Mouse (Mus musculus) regulatory T cell (primary cell): Measurements from ENCODE around the gene Akr1b8.
"Not testable (repeated sequence)": the region's sequence is repeated elsewhere in the genome, so short reads cannot be mapped to it uniquely, and the experiment has no call there.

ENCODE experiments used
- in situ Hi-C: fragments of 300-600 bp; cut with MboI, MseI; formaldehyde crosslinking; loops from one replicate; pipeline ENCODE4 v1.15.1; 2025; ENCODE audit warnings: high pct_unique_total_duplicates

Akr1b8 gene

DNA sequence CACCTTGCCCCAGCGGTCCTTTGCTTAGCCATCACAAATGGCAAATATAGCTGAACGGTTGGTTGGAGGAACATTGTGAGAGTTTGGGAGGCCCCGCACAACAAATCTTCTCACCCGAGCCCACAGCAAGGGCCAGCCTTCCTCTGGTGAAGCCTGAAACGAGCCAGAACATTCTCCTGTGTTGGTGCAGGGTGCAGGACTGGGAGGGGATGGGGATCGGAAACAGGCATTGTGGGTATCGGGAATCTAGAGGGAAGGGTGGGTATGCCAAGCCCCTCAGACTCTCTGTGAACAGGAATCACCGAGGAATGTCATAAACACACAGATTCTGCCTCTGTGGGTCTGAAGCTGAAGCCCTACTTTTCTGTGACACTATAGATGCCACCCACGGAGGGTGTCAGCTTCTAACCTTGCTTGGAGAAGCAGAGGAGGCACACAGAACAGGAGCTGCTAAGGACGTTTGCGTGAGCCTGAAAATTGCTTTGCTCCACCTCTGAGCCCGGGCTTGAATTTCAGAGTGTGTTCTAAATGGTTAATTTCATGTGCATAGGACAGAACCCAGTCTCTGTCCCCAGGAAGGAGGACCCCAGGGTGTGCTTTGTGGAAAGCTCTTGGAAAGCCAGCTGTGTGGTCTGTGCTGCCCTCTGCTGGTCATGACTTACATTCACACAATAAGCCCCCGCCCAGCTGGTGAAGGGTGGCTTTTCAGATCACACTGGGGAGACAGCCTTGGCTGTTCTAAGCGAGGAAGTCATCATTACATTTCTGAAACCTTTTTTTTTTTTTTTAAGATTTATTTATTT, 7.6 kb upstream of the Akr1b8 start:
- in situ Hi-C loops, result loop anchor here (10.0 kb wide), 1 partner anchor 51 kb away; no protein-coding TSS in a partner anchor

DNA sequence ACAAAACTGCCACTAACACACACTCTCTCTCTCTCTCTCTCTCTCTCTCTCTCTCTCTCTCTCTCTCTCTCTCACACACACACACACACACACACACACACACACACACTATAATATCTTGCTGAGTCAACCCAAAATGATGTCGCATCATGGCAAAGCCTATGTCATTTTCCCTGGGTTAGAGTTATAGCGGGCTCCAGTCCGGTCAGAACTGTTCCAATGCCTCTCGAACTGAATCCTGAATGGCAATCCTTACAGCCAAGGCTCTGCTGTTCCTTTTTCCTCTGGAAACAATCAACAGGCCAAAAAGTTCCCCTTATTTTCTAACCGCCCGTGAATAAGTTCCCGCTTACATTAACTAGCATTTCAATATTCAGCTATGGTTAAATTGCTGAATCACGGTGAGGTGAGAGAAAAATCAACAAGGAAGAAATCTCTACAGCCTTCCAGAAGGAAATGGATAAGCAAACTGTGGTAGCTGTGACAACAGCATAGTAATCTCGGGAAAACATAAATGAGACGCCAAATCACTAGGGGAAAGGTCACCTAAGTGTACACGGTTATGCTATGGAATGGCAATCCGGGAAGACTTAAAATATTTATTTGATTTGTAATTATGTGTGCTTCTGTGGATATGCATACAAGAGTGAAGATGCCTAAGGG, 3.8 kb upstream of the Akr1b8 start:
- in situ Hi-C loops, result no loop called here

DNA sequence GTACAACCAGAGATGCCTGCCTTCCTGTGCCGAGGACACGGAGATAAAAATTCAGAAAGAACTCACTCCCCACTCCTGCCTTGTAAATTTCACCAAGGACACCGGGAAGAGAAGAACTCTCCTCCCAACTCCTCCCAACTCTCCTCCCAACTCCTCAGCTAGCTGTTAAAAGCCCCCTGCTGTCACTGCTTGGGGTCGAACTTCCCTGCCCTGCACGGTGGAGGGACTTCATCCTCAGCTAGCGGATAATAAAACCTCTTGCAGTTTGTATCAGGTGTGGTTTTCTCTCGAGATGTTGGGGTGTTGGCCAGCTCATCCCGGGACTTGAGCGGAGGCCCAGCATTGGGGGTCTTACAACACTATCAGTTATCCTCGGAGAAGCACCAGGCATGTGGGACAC, 2.4 kb upstream of the Akr1b8 start:
- in situ Hi-C loops, result not testable (repeated sequence)

DNA sequence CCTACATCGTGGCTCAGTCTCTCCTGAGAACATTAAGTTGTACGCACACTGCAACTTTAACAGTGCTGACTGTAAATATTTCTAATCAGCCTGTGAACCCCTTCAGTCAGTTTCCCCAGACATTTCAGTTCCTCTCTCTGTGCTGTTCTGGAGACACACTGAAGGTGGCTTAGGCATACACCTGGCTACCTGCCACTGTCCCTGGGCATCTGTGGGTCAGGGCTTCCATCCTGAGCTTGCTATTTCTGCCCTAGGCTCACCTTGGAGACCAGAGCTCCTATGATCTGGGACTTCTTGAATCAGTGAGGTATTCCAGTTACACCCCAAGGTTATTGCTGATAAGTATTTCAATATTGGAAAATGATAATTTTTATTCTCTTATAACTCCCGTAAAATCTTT, 1.5 kb upstream of the Akr1b8 start:
- in situ Hi-C loops, result no loop called here

DNA sequence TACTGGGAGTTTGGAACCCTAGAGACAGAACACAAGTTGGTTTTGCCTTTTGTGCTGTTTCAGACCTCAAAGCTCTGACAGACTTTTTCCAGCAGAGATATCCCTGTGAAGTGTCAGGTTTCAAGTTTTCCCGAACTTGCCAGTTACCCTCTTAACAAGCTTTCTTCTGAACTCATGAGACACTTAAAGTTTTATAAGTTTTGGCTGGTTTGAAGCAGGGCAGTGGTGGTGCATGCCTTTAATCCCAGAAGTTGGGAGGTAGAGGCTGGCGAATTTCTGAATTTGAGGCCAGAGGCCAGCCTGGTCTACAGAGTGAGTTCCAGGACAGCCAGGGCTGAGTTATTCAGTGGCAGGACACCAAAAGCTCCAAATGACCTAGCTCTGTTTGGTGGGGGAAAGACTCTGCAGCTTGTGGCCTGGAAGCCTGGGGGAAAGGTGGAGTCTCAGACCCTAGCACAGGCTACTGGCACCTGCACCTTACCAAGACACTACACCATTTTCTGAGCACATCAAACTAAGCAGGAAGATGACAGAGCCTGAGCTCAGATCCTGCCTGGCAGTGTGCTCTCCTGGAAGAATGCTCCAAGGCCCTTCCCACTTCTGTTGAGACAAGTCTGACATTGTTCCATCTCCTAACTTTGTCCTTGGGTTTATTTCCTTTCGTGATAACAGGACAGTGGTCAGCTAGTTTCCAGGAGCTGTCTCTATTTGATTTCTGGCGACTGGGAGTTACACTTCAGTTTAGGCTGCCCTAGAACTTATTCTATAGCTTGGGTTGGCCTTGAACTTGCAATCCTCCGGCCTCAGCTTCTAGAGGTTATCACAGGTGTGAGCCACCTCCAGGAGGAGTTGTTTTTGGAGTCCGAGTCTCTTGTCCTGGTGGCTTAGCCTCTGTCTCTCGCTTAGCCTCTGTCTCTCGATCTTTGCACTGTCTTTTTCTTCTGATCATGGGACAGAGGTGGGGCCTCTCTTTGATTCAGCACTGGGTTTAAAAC, 732 bp downstream of the Akr1b8 start:
- in situ Hi-C loops, result no loop called here

DNA sequence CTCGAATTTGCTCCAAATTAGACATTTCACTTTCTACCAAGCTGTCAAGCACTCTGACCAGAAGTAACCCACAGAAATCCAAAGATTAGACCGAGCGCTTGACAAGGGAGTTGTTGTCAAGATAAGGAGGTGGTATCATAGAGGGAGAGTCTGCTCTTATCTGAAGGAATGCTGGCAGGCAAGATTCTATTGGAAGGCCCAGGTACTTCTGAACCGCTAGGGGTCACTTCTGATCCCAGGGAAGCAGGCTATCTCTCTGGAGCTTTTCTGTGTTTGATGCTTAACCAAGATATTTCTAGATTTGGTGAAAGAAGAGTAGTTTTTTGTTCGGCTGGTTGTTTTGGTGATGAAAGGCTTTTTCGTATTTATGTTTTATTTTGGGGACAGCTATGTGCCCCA, 1.4 kb downstream of the Akr1b8 start:
- in situ Hi-C loops, result no loop called here

DNA sequence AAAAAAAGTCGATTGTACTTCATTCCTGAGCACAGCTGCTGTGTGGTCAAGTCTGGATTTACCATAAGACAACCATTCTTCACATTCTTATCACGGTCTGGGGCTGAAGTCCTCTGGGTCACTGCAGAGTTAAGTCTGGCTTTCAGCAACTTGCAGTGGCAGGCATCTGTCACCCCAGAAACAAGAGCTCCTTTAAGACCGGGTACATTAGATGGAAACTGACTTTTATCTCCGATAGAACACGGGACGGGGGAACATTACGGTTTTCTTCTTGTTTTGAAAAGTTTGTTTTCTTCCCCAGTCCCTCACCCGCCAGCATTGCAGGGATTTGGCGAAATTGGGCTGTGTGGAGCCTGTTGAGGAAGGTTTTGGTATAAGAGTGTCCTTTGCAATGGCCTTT, 1.9 kb downstream of the Akr1b8 start:
- in situ Hi-C loops, result no loop called here

DNA sequence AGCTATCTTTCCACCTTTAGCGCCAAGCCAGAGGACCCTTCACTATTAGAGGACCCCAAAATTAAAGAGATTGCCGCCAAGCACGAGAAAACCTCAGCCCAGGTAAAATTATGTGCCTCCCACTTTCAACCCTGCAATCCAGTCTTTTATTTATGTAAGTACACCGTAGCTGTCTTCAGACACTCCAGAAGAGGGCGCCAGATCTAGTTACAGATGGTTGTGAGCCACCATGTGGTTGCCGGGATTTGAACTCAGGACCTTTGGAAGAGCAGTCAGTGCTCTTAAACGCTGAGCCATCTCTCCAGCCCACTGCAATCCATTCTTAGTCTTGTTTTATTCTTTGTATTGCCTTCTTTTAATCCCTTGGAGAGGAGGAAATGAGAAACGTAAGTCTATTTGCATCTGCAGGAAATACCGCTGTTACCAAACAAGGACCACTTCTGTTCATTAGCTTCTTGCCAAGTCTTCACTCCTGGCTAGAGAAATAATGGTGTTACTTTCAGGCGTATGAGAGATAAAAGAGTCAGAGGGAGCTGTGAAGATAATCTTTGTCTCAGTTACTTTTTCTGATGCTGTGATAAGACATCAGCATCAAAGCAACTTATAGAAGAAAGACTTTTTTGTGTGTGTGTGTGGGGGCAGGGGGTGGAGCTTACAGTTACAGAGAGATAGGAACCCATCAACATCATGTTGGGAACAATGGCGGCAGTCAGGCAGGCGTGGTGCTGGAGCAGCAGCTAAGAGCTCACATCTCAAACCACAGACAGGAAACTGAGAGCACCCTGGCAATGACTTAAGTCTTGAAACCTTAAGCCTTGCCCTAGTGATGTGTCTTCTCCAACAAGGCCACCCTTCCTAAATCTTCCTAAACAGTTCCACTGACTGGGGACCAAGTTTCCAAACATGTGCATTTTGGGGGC, 10.6 kb downstream of the Akr1b8 start:
- in situ Hi-C loops, result no loop called here

DNA sequence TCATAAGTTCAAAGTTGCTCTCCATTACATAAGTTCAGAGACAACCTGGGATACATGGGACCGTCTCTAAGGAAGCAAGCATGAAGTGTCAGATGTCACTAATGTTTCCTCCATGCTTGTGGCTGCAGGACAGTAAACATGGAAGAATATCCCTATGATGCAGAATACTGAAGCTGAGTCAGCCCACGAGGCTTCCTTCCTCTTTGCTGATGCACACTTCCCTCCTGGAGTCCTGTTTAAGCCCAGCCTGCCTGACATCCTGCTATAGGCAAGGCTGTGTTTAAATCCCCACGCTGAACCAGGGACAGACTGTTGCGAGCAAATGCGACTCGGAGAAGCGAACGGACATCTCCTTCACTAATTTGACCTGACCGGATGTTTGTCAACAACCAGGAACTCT, 14.1 kb downstream of the Akr1b8 start:
- in situ Hi-C loops, result no loop called here

DNA sequence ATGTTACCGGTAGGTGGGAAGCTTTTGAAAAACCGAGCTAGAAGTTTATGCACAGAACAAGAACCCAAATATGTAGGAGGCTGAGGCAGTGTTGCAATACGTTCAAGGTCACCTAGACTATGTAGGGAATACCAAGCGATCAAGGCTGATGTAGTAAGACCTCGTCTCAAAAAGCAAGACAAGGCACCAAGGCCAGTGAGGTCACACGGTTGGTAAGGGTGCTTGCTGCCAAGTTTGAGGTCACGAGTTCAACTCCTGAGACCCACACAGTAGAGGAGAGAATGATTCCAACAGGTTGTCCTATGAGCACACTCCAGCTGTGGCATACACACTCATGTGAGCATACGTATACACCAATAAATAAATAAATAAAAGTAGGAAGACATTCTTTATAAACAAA, 16.2 kb downstream of the Akr1b8 start:
- in situ Hi-C loops, result no loop called here

DNA sequence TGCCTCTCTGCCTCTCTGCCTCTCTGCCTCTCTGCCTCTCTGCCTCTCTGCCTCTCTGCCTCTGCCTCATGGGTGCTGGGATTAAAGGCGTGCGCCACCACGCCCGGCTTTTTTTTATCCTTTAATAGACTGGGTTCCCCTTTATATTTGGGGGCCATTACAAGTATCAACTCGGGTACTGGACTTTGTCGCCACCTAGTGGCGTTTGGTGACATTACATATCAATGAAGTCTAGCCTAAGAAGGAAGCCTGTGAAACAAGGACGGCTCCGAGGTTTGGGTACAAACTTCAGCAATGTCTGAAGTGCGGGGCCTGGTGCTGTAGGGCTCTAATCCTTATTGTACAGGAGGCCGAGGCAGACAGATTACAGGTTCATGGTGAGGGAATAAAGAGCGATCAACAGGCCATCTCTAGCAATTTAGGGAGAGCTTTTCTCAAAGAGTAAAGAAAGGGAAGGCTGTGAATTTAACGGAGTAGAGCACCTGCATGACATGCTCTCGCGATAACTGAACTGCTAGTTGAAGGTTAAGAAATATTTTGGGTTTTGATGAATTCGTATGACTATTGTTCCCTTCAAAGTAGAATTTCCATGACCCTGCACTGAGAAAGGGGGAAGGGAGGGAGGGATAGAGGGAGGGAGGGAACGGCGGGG, 17.9 kb downstream of the Akr1b8 start:
- in situ Hi-C loops, result no loop called here

DNA sequence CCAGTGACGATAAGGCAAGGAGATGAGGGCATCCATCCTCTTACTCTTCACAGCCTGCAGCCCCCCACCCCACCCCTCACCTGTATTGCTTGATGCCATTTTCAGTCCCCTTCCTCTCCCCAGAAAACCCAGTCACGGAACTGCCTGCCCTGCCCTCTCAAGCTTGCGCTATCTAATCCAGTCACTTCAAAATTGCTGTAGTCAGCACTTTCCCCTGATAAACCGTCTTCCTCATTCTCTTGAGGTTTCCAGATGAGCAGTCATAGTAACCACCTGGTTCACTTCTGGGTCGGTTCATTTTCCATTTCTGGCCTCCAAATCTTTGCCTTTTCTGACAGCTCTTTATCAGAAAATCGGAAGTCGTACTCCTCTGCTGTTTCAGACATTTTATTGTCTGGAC, 19.9 kb downstream of the Akr1b8 start:
- in situ Hi-C loops, result no loop called here

DNA sequence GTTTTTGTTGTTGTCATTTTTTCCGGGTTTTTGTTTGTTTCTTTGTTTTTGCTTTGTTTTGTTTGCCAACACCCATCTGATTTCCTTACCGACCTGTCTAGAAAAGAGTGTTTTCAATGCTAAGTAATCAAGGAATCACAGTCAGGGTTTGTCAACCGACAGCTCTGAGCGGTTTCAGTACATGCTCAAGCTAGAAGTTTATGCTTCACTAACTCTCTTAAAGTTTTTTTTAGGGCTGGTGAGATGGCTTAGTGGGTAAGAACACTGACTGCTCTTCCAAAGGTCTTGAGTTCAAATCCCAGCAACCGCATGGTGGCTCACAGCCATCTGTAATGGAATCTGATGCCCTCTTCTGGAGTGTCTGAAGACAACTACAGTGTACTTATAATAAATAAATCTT, 22.0 kb downstream of the Akr1b8 start:
- in situ Hi-C loops, result not testable (repeated sequence)

DNA sequence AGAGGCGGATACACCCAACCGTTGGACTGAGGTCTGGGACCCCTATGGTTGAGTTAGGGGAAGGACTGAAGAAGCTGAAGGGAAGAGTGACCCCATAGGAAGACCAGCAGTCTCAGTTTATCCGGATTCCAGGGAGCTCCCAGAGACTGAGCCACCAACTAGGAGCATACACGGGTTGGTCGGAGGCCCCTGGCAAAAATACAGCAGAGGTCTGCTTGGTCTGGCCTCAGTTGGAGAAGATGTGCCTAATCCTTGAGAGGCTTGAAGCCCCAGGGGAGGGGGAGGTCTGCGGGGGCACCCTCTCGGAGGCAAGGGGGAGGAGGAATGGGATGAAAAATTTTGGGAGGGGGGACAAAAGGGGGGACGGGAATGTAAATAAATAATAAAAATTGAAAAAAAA, 29.5 kb downstream of the Akr1b8 start:
- in situ Hi-C loops, result no loop called here

DNA sequence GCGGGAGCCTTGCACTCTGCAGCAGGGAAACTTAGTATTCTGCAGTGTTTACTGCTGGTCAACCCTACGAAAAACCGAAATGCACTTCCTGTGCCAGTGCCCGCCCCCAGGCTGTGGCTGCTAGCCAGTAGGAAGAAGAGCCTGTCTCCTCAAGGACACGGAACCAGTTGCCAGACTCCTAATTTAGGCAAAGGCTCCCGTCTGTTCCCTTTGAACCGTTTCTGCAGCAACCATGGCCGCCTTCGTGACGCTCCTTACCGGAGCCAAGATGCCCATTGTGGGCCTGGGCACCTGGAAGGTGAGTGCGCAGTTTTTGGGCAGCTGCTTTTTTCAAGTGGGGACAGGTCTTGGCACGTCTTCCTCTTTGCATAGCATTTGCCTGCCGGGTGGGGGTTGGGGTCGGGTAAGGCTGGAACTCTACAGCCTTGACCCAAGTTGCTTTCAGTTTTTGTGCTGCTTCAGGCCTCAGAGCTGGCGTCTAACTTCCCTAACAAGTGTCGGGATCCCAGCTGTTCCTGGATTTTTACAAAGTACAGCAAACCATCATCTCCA, 30.3 kb downstream of the Akr1b8 start, which contains the start of gene Akr1b10:
Akr1b10 (plus strand) TSS at position 109 of the 552 bp plus-strand sequence.
- in situ Hi-C loops, result no loop called here

DNA sequence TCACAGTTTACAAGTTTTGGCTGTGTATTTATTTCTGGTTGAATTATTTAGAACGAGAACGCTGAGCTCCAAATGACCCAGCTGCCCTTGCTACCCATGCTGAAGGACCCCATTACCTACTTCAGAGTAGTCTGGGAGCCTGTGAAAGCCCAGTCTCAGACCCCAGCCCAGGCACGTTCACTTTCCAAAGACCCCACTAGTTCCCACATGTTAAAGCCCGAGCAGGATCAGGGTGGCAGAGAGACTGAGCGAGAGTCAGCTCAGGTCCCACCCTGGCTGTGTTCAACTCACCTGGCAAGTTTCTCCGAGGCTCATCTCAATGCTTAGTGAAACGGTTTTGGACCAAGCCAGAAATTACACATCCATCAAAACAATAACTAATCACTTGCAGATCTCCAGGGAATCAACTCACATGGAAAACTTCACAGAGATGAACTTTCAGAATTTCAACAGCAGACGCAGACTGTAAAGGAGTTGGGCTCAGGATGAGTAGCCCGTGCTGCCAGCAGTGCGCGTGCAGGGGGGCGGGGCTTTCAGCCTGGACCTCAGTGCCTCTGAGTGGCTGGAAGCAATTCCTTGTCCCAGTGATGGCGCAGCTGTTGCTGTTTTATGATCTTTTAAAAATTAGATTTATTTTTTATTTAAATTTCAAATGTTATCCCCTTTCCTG, 30.9 kb downstream of the Akr1b8 start:
- in situ Hi-C loops, result no loop called here

DNA sequence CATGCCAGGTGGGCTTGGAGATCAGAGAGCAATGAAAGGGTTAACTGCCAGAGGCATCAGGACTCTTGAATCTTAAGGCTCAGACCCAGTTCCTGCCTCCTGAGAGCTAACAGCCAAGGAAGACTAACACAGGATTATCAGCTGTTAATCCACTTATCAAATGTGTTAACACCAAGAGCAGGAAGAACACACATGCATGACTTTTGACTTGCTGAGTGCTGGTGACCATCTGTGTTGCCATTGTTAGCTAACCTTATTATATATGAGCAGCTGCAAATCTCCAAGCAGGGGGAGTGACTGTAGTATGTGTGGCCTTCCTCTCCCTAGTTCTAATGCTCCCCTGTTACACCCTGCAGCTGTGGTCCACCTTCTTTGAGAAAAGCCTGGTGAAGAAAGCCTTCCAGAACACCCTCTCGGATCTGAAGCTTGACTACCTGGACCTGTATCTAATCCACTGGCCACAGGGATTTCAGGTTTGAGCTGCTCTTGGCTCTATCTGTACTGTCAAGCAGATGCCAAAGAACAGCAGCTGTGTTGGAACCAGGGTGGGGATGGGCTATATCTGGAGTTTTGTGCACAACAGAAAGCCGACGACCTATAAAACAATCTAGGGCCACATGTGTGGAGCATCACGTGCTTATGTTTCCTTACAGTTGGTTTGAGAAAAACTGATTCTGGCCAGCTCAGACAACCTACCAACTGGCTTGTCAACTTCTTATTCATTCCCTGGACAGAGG, 34.7 kb downstream of the Akr1b8 start:
- in situ Hi-C loops, result no loop called here

DNA sequence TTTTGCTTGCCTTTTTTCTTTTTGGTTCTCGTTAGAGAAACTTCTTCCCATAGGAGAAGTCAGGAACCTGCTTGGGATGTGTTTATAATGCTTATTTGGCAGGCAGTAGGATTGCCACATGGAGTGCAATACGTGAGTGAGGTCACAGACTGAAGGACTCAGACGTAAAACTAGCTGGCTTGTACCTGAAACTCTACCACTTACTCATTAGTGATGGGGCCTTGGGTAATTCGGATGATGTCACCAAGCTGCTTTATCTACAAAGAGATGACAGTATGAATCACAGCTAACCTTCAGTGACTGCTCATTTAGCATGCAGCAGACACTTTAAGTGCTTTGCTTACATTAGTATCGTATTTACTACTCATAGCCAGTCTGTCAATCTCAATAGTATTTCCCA, 42.0 kb downstream of the Akr1b8 start:
- in situ Hi-C loops, result no loop called here

DNA sequence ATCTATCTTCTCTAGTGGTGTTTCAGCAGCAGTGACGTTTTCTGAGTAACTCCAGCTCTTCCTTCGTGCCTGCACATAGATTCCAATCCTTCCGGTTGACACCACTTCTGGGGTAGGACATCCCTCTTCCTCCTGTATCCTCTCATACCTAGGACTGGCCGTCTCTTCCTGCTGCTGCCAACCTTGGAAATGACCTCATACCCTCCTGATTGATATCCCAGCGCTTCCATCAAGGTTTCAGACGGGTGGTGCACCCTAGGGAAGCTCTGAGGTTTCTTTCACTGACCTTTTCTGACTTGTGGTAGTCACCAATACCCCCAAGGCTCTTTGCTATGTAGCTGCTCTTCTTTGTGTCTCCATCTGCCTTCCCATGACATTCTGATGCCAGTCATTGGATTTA, 44.5 kb downstream of the Akr1b8 start:
- in situ Hi-C loops, result no loop called here
